Mouse (Mus musculus) left cerebral cortex, adult 2 months (tissue): Measurements from ENCODE around the gene Rpa2. TPM values are rescaled to one million over a fixed set of nuclear protein-coding genes. Genes with fewer than 3 reads are reported as not detected.
"Not testable (repeated sequence)": the region's sequence is repeated elsewhere in the genome, so short reads cannot be mapped to it uniquely, and the experiment has no call there.

Experiments used
- DNase-seq, 2 experiments: peaks; one replicate each; pipeline ENCODE4 v3.0.0; 2021 to 2022; ENCODE audit warnings: low spot score in 2 of 2, mixed read lengths in 1 of 2; ENCODE audit errors: extremely low spot score in 1 of 2
- H3K27ac ChIP-seq: fragments of 200-600 bp; 2 replicates; pipeline ENCODE4 v1.8.1; 2022
- H3K4me3 ChIP-seq: fragments of 200-600 bp; 2 replicates; pipeline ENCODE4 v1.8.1; 2022
- CTCF ChIP-seq: fragments of 200-600 bp; IDR thresholded peaks from 2 replicates; pipeline ENCODE4 v1.8.1; 2022; ENCODE audit warnings: antibody characterized with exemption, mild to moderate bottlenecking, moderate library complexity
- intact Hi-C: fragments of 180-260 bp; cut with DNase I; formaldehyde crosslinking; loops from one replicate; pipeline ENCODE4 v1.15.1; 2025
- total RNA-seq, 2 experiments: library from RNA; stranded (reverse); gene quantifications; 2 replicates each; pipeline ENCODE4 v1.2.3; 2021

The Rpa2 gene
- total RNA-seq, 2 experiments from 2014 or later = 13.0 to 16.2 TPM

DNA sequence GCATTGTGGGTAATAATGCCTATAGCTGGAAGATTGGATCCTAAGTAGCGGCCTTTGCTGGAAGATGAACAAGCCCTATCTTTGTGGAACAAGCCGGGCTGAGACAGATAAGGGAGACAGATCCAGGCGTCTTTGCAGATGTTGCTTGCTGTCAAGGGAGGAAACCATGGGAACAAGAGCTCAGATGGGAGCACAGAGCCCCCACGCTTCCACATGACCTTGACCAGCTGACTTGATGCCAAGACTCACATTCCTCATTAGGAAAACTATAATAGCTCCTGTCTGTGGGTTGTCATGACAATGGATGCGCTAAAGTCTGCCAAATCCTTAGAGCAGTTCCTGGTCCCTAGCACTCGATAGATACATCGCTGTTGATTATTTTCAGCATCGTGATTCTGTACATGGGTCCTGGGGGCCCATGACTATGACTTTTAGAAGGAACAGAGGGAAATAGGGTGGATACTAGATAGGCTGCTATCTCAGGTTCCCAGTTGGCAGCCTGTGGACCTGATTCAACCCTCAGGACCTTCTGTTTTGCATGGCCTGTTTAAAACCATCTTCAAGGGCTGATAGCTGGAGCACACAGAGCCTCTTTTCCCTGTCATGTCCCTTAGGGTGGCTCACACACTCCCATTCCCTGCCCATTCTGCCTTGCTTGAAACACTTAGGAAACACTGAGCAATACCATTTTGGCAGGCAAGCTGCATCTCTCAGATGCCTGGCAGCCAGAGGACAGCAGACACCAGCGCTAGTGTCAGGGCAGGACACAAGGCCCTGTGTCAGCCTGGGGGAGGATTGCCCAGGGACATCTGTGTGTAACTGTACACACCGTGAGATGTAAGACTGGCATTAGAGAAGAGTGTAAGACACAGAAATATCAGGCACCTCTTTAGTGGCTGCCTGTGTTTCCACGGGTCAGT, 23.9 kb upstream of the Rpa2 start:
- Histone ChIP-seq H3K4me3 (no peak overlapping the region), H3K27ac (peak overlapping the region; percentile 56)
- intact Hi-C loops = no loop called here
- peak; percentile 20 to 57 for DNase-seq
- no peak for TF ChIP-seq CTCF

DNA sequence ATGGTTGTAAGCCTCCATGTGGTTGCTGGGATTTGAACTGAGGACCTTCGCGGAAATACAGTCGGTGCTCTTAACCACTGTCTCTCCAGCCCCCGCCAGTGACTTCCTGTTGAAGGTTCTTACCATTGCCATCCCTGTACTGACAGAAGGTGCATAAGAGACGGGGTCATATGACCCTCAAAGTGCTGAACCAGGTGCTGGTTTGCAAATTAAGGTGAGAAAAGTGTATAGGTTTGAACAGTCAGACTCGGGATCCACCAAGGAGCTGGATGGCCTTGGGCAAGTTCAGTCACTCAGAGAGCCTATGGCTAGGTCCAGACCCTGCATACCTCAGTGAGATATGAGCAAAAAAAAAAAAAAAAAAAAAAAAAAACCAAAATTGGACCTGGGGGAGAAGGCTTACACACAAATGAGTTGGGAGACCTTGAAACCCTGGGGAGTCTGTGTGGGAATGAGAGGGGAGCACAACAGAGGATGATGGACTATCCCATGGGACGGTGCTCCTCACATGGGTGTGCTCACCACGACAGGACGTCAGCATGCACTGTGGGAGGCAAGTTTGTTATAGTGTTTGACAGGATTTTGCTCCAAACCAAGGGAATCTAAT, 21.1 kb upstream of the Rpa2 start:
- TF ChIP-seq CTCF = no peak
- no peak overlapping the region; the same call in 1 of the 2 replicates for H3K4me3 ChIP-seq
- H3K27ac ChIP-seq = peak overlapping the region; percentile 61; the same call in 1 of the 2 replicates
- DNase-seq = no peak
- intact Hi-C loops = no loop called here

DNA sequence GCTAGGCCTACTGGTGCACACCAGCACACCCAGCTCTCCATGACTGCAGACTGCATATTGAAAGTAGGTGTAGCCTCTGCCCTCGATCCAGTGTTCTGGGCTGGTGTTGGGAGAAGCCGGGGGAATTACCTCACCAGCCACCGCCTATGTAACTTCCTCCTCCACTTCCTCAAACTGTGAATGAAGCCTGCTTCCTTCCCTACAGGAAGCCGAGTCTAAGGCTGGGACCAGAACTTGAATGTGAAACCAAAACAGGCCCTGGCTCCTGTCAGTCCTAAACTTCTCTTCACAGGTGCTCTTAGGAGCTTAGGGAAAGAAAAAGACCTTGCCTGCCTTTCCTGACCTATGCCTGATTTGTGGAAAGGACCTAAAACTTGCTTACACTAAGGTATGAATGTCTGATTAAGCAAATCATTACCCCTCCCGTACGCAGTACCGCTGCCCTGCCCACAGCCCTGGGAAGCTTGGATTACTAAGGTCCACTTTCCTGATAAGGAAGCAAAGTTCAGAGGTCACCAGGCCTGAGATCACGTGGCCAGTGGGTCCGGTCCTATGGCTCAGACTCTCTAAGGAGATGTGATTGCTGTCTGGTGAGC, 20.4 kb upstream of the Rpa2 start:
- peak overlapping the region; percentile 24; the same call in 1 of the 2 replicates for H3K4me3 ChIP-seq
- no peak for TF ChIP-seq CTCF
- H3K27ac ChIP-seq = peak overlapping the region; percentile 61
- DNase-seq = no peak
- intact Hi-C loops = no loop called here

DNA sequence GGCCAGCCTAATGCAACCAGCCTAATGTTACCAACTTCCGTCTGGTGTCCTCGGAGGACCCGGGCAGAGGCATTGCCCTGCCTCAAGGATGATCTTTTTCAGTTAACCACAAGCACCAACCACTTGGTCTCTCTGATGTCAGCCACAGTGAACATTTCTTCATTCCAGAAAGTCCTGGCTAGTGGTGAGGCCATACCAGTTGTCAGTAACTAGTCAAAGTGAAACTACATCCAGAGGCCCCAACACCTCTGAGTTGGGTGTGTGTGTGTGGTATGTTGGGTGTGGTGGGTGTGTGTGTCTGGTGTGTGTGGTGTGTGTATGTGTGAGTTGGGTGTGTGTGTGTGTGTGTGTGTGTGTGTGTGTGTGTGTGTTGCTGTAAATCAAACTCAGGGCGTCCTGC, 19.4 kb upstream of the Rpa2 start:
- no peak overlapping the region for H3K4me3 ChIP-seq
- H3K27ac ChIP-seq = no peak overlapping the region
- no peak for DNase-seq
- TF ChIP-seq CTCF = no peak
- intact Hi-C loops = no loop called here

DNA sequence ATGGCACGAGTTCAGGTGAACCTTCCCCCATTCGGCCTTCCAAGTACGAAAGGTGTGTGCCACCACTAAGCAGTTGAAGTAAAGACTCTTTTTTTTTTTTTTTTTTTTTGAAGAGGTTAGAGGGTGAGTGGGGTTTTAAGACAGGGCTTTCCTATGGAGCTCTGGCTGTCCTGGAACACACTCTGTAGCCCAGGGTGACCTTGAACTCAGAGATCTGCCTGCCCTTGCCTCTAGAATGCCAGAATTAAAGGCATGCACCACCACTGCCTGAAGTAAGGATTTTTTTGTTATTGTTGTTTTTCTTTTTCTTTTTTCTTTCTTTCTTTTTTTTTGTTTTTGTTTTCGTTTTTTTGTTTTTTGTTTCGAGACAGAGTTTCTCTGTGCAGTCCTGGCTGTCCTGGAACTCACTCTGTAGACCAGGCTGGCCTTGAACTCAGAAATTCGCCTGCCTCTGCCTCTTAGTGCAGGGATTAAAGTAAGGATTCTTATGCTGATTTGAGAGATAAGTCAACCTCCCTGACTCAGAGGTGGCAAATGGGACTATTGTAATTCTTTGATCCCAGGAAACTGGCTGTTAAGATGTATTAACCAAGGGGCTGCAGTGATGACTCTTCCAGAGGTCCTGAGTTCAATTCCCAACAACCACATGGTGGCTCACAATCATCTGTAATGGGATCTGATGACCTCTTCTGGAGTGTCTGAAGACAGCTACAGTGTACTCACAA, 18.7 kb upstream of the Rpa2 start:
- H3K27ac ChIP-seq = no peak overlapping the region
- no peak overlapping the region for H3K4me3 ChIP-seq
- intact Hi-C loops = no loop called here
- TF ChIP-seq CTCF = no peak
- no peak for DNase-seq

GRCm38 (mm10) chr4:132752992-132753391, 15.1 kb upstream of the Rpa2 start:
- intact Hi-C loops = no loop called here
- no peak for DNase-seq
- no peak for TF ChIP-seq CTCF
- Histone ChIP-seq H3K27ac (no peak overlapping the region), H3K4me3 (no peak overlapping the region)

DNA sequence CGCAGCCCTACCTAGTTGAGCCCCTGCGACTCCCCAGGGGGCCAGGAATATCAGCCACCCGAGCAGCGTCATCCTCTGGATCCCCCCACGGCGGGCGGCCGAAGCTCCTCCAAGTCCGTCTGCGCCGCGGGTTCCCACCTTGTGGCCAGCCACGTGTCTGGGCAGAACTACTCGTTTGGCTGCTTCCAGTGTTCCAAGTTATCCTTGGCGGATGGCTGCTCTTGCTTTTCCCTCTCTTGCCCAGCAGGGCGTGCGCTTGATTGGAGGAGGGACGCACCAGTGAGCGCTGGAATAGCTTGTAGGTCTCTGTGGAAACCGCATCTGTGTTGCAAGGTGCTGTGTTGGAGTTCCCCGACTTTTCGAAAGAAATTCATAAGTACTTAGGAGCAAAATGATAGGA, 11.2 kb upstream of the Rpa2 start, which contains the start of gene Smpdl3b:
Smpdl3b (minus strand) TSS at position 279 of the 400 bp plus-strand sequence.
- Histone ChIP-seq H3K27ac (peak within 1 kb of the TSS; percentile 51), H3K4me3 (peak within 1 kb of the TSS; percentile 45)
- intact Hi-C loops = no loop called here
- peak; percentile 73 to 75 for DNase-seq
- TF ChIP-seq CTCF = peak; percentile 64

- DNase-seq = peak; percentile 26 to 45
- Histone ChIP-seq H3K4me3 (no peak overlapping the region), H3K27ac (peak overlapping the region; percentile 38)
- intact Hi-C loops = no loop called here
- no peak for TF ChIP-seq CTCF
Observed at GRCm38 (mm10) chr4:132757633-132758351, 10.3 kb upstream of the Rpa2 start.

DNA sequence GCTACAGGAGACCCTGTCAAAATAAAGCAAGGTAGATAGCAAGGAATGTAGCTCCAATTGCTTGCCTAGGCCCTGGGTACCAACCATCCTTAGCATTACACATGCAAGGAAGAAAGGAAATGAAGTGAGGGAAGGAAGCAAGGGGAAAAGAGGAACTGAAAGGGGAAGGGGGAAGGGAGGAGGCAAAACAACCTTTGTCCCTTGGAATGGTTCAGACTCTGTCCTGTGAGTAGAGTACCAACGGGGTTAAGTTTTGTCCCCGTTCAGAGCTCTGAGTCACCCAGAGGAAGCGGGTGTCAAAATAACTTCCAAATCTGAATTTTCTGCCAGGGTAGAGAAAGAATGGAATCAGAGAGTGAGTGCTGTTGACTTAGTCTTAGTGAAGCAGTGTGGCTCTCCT, 7.8 kb upstream of the Rpa2 start:
- no peak for DNase-seq
- intact Hi-C loops = no loop called here
- no peak overlapping the region for H3K27ac ChIP-seq
- TF ChIP-seq CTCF = no peak
- no peak overlapping the region for H3K4me3 ChIP-seq

GRCm38 (mm10) chr4:132762602-132763001, 5.5 kb upstream of the Rpa2 start:
- no peak for DNase-seq
- no peak for TF ChIP-seq CTCF
- H3K4me3 ChIP-seq = no peak overlapping the region
- no peak overlapping the region for H3K27ac ChIP-seq
- intact Hi-C loops = no loop called here

- intact Hi-C loops, H3K4me3 ChIP-seq, DNase-seq, H3K27ac ChIP-seq: not testable (repeated sequence)
Observed at GRCm38 (mm10) chr4:132763125-132763524, 5.0 kb upstream of the Rpa2 start.
